Mouse (Mus musculus) embryonic fibroblast, embryonic 13.5 days (primary cell): ENCODE results near the gene Lmna.

ENCODE experiments used
- CTCF ChIP-seq: IDR thresholded peaks from 2 replicates; pipeline ENCODE4 v1.5.1; 2011; ENCODE audit warnings: mild to moderate bottlenecking, control low read depth, low read length, moderate library complexity, borderline replicate concordance; ENCODE audit not compliant: insufficient read depth
- POLR2A ChIP-seq: IDR thresholded peaks from 2 replicates; pipeline ENCODE4 v1.6.1; 2011; ENCODE audit warnings: low read depth, mild to moderate bottlenecking, control low read depth, low read length, moderate library complexity

DNA sequence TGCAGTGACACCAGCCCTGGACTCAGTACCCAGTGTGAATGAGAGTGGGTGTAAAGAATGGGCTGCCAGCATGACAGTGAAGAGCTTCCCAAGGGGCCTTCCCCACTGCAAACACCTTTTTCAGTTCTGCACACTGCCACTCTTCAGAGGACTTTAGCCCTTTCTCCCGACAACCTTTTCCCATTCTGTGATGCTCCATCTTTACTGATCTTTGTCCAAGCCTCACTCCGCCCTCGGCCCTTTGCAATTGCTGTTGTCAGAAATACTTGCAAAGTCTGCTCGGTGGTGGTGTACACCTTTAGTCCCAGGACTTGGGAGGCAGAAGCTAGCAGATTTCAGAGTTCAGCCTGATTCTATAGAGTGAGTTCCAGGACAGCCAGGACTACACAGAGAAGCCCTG, 41.8 kb upstream of the Lmna start:
- TF ChIP-seq CTCF (no peak), POLR2A (no peak)
